Mouse (Mus musculus) mouse embryonic stem cell (cell line): ENCODE measurements around the gene Gm20388.

Experiments used
- in situ Hi-C, 2 experiments: fragments of 300-500 bp; cut with MboI; formaldehyde crosslinking; loops; 1 replicate in 1 of 2; 3 replicates in 1 of 2; pipeline ENCODE4 v1.14.3; 2019 to 2020; ENCODE audit warnings: low sequenced_read_pairs in 2 of 2, low pct_unique_long_range_greater_than_20kb in 1 of 2, mixed read lengths in 1 of 2; ENCODE audit not compliant: unreplicated experiment in 1 of 2

The Gm20388 gene

DNA sequence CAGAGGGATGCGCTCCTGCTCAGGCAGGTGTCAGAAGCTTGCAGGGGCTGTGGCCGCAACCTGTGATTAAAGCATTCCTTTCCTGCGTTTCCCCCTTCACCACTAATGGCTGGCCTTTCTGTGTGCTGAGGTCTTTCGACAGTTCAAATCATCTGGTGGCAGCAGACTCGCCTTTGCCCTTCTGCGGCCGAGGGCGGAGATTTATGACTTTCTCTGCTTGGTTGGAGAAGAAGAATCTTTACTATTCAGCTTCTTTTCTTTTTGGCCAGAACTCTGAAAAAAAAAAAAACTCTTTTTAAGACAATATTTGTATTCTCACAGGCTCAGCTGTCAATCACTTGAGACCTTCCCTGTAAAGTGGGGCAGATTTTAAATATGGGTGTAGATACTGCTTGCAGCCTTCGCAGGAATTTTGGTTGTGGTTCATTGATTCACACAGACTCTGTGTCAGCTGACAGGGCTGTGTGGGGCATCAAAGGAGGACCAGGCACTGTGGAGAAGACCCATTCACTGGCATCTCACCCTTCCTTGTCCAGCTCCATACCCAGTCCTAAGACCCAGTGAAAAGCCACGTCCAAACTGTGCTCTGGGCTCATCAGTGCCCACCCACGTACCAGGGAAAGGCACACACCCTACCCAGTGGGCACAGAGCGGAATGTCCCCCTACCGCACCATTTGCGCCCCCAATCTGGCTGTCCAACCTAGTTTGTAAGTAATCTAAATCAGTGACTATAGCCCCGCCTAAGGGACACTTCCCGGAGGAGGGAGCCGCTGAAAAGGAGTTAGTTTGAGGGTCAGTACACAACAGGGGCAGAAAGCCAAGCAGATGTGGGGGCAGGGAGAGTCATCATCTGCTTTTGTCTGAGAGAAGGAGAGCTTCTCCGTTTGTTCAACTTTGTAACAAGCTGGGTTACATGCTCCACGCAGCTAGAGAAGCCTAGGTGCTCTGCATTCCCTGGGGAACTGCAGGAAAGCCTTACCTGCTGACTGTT, 845.0 kb downstream of the Gm20388 start:
- in situ Hi-C loops: no loop called here

DNA sequence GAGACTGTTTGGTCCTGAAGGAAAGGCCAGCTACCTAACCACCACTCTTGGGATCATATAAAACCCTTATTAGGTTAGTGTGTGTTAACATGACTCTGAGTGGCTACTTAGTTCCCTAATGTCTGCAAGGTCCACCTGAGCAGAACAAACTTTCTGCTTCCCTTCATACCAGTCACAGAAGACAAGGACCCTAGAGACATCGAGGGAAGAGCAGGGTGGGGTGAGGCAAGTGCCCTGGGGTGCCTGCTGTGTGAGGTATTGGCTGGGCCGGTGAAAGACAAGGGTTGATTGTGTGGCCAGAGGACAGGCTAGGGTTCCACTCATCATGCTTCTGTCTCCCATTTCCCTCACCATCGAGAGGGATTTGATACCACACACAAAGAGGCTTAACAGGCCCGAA, 847.4 kb downstream of the Gm20388 start:
- in situ Hi-C loops: no loop called here

DNA sequence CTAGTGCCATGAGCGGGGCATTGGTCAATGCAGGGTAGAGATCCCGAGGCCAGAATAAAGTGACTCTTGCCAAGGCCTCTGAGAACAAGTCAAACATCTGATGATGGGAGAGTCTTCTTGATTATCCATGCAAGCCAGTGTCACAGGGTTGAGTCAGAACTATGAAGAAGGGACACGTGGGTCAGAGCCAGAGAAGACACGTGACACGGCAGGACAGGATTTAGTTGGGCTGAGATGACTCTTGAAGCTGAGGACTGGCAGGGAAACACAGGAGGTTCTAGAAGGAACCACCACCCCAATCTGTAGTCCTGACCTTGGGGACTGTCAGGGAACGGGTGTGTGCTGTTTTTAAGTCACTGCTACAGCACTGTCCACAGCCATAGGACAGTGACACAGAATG, 849.2 kb downstream of the Gm20388 start:
- in situ Hi-C loops: no loop called here

DNA sequence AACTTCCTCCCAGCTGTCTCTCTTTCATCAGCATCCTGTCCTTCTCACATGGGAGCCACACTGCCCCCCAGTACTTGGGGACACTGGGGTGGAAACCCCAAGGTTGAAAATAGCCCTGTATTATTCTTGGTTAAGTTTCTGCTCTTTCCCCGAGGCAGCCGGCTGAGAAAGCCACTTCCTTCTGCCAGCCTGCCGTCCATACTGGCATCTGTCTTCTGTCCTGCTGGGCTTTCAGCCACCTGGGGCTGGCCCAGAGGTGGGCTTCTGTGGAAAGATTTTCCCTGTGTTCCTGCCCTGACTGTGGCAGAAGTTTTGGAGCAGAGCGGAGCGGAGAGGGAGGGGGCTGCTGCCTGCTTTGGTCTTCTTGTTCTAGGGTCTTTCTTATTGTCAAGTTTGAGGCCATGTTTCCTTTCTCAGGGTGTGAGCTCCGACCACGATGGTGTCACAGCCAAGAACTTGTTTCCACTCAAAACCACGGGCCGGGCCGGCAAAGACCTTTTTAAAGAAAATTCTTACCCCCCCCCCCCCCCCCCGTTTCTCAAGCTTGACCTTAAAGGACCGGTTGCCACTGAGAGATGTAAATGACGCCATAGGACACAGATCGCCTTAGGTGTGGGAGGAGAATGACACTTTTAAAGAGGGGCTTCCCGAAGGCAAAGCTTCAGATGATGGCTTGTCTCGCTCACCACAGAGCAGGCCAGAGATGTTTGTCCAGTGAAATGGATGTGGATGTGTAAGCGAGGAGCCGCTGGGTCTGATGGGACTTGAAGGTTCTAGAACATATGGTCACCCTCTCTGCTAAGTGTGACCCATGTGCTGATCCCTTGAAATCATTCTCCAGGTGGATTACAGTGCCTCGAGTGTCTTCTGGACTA, 849.9 kb downstream of the Gm20388 start:
- in situ Hi-C loops: no loop called here

DNA sequence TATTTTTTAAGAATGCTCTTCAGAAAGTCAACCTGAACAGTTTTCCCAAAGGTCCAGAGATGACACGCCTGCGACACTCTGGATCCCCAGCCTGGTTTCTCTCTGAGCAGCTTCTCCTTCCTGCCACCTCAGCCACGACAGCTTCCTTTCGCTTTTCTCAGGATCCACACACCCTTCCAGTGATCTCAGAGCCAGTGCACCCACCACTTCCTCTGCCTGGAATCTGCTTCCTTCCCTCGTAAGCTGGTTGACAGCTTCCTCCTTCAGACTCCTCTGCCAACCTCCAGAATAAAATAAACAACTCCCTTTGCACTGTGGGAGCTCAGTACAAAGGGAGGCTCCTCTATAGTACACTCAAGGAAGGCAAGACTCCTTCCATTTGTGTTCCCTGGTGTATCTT, 852.6 kb downstream of the Gm20388 start:
- in situ Hi-C loops: no loop called here

DNA sequence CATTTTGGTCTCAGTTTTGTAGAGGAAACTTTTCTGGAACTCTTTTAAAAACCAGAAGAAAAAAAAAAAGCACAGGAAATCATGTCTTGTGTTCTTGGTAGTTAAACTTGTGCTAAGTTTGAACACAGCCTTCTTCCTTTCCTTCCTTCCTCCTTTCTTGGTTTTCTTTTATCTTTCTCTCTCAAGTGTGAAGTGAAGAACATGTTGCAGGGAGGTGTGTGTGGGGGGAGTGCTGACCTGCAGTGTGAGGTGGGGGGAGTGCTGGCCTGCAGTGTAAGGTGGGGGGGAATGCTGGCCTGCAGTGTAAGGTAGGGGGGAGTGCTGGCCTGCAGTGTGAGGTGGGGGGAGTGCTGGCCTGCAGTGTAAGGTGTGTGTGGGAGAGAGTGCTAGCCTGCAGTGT, 854.0 kb downstream of the Gm20388 start:
- in situ Hi-C loops: no loop called here

DNA sequence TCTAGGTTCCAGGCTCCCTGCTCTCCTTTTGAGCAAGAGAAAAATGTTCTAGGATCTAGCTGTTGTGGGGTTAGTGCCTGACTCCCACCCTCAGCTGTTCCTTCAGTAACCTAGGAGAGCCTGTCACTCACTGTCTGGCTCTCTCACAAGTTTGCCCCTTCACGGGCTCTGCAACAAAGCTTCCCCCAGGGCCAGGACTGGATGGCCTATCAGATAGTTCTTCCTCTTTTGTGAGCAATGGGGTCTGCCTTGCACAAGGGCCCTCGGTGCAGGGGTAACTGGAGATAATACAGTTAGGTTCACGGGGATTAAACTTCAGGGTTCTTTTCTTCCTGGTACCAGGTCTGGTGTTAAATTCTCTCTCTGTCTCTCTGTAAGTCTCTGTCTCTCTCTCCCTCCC, 856.0 kb downstream of the Gm20388 start:
- in situ Hi-C loops: no loop called here

DNA sequence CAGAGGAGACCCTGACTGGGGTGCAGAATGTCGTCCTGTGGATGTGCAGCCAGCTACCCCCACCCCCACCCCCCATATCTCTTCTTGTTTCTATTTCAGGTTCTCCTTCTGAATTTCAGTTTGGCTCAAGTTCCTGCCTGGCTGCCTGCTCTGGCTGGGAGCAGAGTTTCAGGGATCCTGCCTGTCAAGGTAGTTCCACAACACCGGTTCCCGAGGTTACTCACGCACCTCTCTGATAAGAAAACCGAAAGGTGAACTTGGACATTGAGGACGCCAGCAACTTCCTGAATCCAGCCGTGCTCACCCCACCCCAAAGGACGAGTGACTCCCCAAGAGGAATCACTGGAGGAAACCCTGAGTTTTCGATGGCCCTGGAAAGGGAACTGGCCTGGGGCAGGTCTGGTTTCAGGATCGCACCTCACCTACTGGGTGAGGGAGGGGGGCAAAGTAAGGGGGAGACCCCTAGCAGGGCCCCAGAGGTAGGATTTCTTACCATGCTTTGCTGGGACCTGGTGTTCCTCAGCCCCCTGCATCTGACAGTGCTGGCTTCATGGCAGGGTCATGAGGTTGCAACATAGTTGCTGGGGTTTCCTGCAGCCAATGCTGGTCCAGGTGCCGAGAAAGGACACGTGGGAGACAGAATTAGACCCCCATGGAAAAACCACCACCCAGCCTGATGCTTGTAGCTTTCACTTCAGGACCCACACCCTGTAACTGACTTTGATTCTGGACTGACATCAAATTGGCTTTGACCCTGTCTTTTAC, 858.0 kb downstream of the Gm20388 start:
- in situ Hi-C loops: no loop called here

DNA sequence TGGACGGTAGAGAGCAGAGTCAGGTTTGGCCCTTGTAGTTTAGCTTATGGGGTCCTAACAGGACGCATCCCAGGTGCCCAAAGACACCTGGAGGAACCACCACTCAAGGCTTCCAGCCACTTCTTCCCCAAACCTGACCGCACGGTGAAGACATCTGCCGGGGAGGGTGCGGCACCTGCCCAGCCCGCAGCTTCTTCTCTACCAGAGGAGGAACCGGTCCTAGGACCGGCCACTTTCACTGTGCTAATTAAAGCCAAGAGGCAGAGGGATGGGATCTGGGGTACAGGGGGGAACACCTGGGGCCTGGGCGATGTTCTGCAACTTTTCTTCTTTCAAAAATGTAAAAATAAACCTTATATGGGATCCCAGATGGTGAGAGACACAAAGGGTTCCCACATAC, 866.5 kb downstream of the Gm20388 start:
- in situ Hi-C loops: no loop called here

DNA sequence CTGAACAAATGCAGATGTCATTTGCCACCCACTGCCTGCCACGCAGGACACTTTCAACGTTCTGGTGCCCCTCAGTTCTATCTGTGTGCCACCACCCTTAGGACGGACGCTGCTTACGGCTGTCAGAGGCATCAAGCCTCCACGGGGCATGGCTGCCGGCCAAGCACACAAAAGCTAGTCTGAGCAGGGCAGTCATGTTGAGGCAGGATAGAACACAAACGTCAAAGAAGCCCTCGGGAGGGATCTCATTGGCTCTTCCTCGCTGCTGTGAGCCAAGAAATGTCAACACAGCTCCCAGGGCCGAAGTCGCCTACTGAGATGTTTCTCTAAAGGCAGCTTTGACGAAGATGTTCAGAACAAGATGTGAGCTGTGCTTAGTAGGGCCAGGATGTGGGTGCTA, 867.1 kb downstream of the Gm20388 start:
- in situ Hi-C loops: no loop called here

DNA sequence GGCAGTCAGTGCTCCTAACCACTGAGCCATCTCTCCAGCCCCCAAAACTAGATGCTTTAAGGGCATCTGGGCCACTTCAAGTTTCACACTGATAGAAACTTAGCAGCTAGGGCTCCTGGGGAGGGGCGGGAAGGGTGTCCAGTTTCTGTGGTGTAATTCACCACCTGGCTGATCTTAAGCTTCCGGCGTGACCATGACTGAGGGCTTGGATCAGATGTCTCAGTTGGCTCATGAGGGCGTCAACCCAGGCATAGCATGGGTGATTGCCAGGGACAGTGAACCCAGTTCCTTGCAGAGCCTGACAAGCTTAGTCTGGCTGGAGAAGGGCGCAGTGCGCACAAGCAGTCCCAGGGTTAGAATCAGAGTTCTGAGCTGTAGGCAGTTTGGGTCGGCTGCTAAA, 868.5 kb downstream of the Gm20388 start:
- in situ Hi-C loops: no loop called here

DNA sequence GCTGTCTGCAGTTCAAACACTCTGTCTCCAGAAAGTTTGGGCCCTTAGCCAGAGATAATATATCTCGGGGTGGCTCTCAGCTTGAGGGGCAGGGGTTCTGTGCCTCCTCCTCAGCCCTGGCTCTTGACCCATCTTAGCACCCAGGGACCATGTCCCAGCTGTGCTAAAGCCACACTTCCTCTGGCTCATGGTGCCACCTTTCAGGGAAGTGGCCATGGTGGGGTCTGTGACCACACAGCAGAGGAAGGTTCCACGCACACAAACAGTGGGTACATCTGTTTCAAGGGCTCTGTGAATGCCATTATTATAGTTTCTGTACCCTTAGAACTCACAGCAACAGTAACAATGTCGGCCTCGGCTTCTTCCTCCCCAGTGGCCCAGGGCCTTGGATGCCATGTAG, 873.1 kb downstream of the Gm20388 start:
- in situ Hi-C loops: no loop called here

DNA sequence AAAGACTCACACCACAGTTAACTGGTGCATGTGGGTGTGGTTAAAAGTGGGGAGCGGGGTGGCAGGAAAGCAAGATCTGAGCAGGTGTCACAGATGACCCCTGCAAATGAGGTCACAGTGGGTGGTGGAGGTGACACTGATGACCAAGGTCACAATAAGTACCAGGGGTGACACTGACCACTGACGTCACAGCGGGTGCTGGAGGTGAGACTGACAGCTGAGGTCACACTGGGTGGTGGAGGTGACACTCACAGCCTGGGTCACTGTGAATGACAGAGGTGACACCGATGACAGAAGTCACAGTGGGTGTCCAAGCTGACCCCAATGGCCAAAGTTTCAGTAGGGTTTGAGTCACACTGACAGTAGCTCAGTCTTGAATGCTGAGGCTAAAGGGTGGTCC, 876.1 kb downstream of the Gm20388 start:
- in situ Hi-C loops: no loop called here

DNA sequence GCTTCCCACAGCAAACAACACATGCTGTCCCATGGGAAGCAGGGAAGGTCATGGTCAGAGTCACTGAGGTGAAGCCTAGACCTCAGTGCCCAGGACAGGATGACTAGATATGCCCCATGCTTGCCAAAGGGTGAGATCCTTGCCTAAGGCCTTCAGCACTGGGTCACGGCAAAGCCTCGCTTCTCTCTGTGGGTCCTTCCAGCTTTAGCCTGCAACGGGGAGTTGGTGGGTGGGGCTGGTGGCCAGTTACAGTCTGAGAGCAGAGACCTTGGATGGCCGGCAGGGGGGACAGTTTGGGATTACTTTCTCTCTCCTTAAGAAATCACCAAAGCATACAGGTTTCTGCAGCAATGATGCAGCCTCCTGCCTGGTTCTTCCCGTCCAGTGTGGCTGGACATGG, 877.0 kb downstream of the Gm20388 start:
- in situ Hi-C loops: no loop called here

DNA sequence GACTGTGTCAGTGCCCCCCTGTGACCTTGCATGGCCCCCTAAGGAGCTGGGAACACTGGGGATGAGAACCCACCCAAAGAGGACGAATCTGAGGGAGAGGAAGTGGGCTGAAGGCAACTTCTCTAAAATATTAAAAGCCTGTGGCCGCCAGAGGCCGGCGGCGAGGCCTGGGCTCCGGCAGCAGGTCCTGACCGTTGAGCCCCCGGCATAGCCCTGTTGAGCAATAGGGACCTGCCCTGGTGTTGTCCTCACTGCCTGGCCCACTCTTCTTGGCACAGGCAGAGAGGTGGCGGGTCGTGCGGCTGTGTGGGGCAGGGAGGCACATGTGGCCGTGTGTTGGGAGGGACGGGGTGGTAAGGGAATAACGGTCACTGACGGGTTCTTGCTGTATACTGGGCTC, 882.1 kb downstream of the Gm20388 start:
- in situ Hi-C loops: loop anchor here (5.0 to 10.0 kb wide), 2 partner anchors 105 to 108 kb away; no protein-coding TSS in a partner anchor

DNA sequence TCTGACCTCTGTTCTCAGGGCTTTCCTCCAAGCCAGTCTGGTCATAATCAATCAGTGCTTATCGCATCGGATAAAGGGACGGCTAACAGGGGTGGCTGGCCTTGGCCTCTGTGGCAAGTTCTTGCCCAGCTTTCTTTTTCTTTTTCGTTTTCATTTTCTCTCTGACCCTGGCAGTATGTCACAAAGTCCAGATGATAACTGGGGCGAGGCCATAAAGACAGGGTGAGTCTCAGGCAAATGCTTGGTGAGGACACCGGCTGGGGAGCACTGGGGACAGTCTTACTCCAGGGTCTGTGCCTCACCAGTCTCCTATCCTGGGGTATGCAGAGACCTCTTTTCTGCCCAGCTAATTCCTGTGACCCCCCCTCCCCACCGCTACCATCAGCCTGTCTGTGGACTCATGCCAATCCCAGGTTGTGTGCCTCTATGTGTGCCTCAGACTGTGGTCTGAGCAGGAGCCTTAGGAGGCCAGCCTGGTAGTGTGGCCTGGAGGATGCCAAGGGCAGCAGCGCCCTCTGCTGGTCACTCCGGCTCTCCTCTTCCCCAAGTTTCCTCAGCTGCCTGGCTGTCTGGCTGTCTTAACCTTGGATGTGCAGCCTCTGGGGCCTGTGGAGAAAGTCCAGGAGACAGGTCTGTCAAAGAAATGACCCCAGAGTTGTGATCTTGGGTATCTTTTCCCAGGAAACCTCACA, 885.4 kb downstream of the Gm20388 start:
- in situ Hi-C loops: loop anchor here in 1 of 2 experiments (10.0 kb wide), 1 partner anchor 111 kb away; no protein-coding TSS in a partner anchor

DNA sequence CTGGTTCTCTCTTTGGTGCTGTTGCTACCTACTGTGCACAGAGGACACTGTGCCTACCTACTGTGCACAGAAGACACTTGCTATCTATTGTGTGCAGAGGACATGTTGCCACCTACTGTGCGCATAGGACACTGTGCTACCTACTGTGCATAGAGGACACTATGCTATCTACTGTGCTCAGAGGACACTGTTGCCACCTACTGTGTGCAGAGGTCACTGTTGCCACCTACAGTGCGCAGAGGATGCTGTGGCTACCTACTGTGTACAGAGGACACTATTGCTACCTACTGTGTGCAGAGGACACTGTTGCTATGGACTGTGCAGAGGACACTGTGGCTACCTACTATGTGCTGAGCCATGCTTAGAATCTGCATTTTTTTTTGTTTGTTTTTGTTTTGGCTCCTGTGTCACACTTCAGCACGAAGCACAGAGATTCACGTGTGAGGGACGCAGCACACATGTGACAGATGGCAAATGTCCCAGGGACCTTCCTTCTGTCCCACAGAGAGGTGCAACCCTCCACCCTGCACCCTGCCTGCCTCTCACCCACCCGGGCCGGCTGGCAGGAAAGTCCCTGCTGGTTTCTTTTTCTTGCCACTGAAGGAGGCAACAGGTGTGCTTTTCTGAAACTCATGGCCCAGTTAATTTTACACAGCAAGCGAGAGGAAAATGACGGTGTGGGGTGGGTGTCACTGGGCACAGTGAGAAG, 886.5 kb downstream of the Gm20388 start:
- in situ Hi-C loops: loop anchor here in 1 of 2 experiments (10.0 kb wide), 1 partner anchor 112 kb away; no protein-coding TSS in a partner anchor
